Comparison of ENCODE assay signal across 8 mouse cellular contexts in genomic region chr2:30285416-30286181, GRCm38 (mm10). TPM values are rescaled to one million over a fixed set of nuclear protein-coding genes. Genes with fewer than 3 reads are reported as not detected.
DNase-seq lines count a peak whose midpoint lies in the region; ATAC-seq and TF ChIP-seq lines count a peak whose summit lies in the region.

No protein-coding gene starts in this region.

- intact Hi-C loops in left cerebral cortex, postnatal 14 days (cut with DNase I): no loop called here
- intact Hi-C loops in left cerebral cortex, postnatal 36 days (cut with DNase I): no loop called here

- H3K27me3 ChIP-seq in forebrain, embryonic 16.5 days (replicated peaks; ENCODE audit: control insufficient read depth, insufficient read depth, low read length): no peaks in the 10 kb centered on the region
- no peaks in the 10 kb centered on the region for H3K27me3 ChIP-seq in limb, embryonic 11.5 days (ENCODE audit: control insufficient read depth, insufficient read depth, low read length)
- H3K27me3 ChIP-seq in myocyte (ENCODE audit: control insufficient read depth, insufficient read depth, insufficient read length): no peaks in the 10 kb centered on the region

- 12% methylated on average over 38 of the region's 38 CpGs for WGBS in bone marrow, adult 2 months
- 16% methylated on average over 38 of the region's 38 CpGs for WGBS in forebrain, embryonic 16.5 days
- 16% methylated on average over 38 of the region's 38 CpGs for WGBS in limb, embryonic 11.5 days

- H3K4me1 ChIP-seq in bone marrow, adult 2 months (ENCODE audit: control insufficient read depth, insufficient read depth, low read length): peaks cover 4% of the 10 kb centered on the region
- peaks cover 21% of the 10 kb centered on the region for H3K4me1 ChIP-seq in forebrain, embryonic 16.5 days (replicated peaks; ENCODE audit: control insufficient read depth, insufficient read depth, low read length)
- H3K4me1 ChIP-seq in limb, embryonic 11.5 days (ENCODE audit: control insufficient read depth, insufficient read depth, low read length): peaks cover 13% of the 10 kb centered on the region

- peak overlapping the region; percentile 65 for H3ac ChIP-seq in myocyte (ENCODE audit: control insufficient read depth, insufficient read length)

- H3K4me2 ChIP-seq in forebrain, embryonic 16.5 days (ENCODE audit: low read length): peak overlapping the region; percentile 96
- peak overlapping the region; percentile 75 for H3K4me2 ChIP-seq in limb, embryonic 11.5 days (ENCODE audit: low read depth, severe bottlenecking)
- peak overlapping the region; percentile 83 for H3K4me2 ChIP-seq in myocyte (ENCODE audit: low read depth)

- peak; percentile 14 to 23 for DNase-seq in left cerebral cortex, postnatal 14 days (ENCODE audit: low spot score in 2 of 2)
- DNase-seq in left cerebral cortex, adult 9 months (ENCODE audit: low spot score in 2 of 2): no peak
- no peak for DNase-seq in limb, embryonic 11.5 days (ENCODE audit: low spot score)
- no peak for DNase-seq in left cerebral cortex, postnatal 36 days (ENCODE audit: low spot score in 2 of 2)
- no peak for DNase-seq in adrenal gland, adult 18-20 months (ENCODE audit: low spot score in 2 of 2)

- peaks cover 60% of the 10 kb centered on the region for H3K79me2 ChIP-seq in myocyte (ENCODE audit: control insufficient read depth, insufficient read depth)

- peak overlapping the region; percentile 47; the same call in 1 of the 2 replicates for H3K27ac ChIP-seq in bone marrow, adult 2 months (ENCODE audit: control insufficient read depth, insufficient read depth, low read depth, low read length, poor library complexity)
- H3K27ac ChIP-seq in forebrain, embryonic 16.5 days (ENCODE audit: low read length): no peak overlapping the region
- no peak overlapping the region for H3K27ac ChIP-seq in limb, embryonic 11.5 days (replicated peaks; ENCODE audit: low read depth, low read length)

- H3K4me3 ChIP-seq in bone marrow, adult 2 months (replicated peaks; ENCODE audit: control insufficient read depth, low read depth, low read length): peak overlapping the region; percentile 100
- H3K4me3 ChIP-seq in forebrain, embryonic 16.5 days (replicated peaks; ENCODE audit: low read length): peak overlapping the region; percentile 93
- peak overlapping the region; percentile 84 for H3K4me3 ChIP-seq in limb, embryonic 11.5 days (ENCODE audit: low read depth, low read length)
- H3K4me3 ChIP-seq in myocyte: peak overlapping the region; percentile 80

- H3K9ac ChIP-seq in forebrain, embryonic 16.5 days (replicated peaks; ENCODE audit: low read depth, low read length): peak overlapping the region; percentile 77
- H3K9ac ChIP-seq in limb, embryonic 11.5 days (ENCODE audit: low read length): peak overlapping the region; percentile 9

- no peaks in the 10 kb centered on the region for H3K36me3 ChIP-seq in forebrain, embryonic 16.5 days (ENCODE audit: control insufficient read depth, insufficient read depth)
- H3K36me3 ChIP-seq in limb, embryonic 11.5 days (ENCODE audit: control insufficient read depth, insufficient read depth, low read length): 0 out of 2 replicates have a peak, but pooled peaks cover 2% of the 10 kb centered on the region
- no peaks in the 10 kb centered on the region for H3K36me3 ChIP-seq in myocyte (ENCODE audit: control insufficient read depth, insufficient read depth)

- TF ChIP-seq POLR2A in bone marrow, adult 2 months (IDR thresholded peaks at IDR 0.05; ENCODE audit: borderline replicate concordance, control insufficient read depth, low read depth, low read length): no peak
- no peak for TF ChIP-seq POLR2A in myocyte (IDR thresholded peaks at IDR 0.05; ENCODE audit: insufficient read length, low read depth)

- TF ChIP-seq CTCF in bone marrow, adult 2 months (IDR thresholded peaks at IDR 0.05; ENCODE audit: control insufficient read depth, insufficient read depth, low read length): no peak

- no peaks in the 10 kb centered on the region for H3K9me3 ChIP-seq in forebrain, embryonic 16.5 days (ENCODE audit: control insufficient read depth, low read length)
- no peaks in the 10 kb centered on the region for H3K9me3 ChIP-seq in limb, embryonic 11.5 days (ENCODE audit: control insufficient read depth, low read length)

- ATAC-seq in forebrain, embryonic 16.5 days: peak; percentile 69
- ATAC-seq in limb, embryonic 11.5 days (ENCODE audit: insufficient number of reproducible peaks, low FRiP score, low TSS enrichment, low read depth): peak; percentile 45

TF ChIP-seq in myocyte, 11 proteins besides CTCF, POLR2A, EP300 and RAD21:
- TF ChIP-seq MYOD1 (IDR thresholded peaks at IDR 0.05; ENCODE audit: control insufficient read depth in 1 of 3, insufficient read length in 2 of 3, low read depth in 2 of 3) (no peak), POLR2AphosphoS2 (IDR thresholded peaks at IDR 0.05; ENCODE audit: insufficient read length, low read depth) (peak; percentile 16), TCF3 (IDR thresholded peaks at IDR 0.05; ENCODE audit: insufficient read length, low read depth) (no peak), TCF12 (IDR thresholded peaks at IDR 0.05; ENCODE audit: insufficient read depth, poor library complexity, severe bottlenecking) (no peak), MAX (IDR thresholded peaks at IDR 0.05; ENCODE audit: low read depth) (no peak), REST (IDR thresholded peaks at IDR 0.05; ENCODE audit: insufficient read depth, insufficient read length) (no peak), CEBPB (IDR thresholded peaks at IDR 0.05; ENCODE audit: insufficient read depth, poor library complexity, severe bottlenecking) (no peak)

RNA-seq across cellular contexts. Expression of gene Dolk, which starts 0.5 kb away (rescaled TPM):
- 10 to 100 TPM; 25.8 to 29.2 TPM for total RNA-seq in left cerebral cortex, postnatal 14 days (2021)
- polyA plus RNA-seq in bone marrow, adult 2 months (2011; ENCODE audit: insufficient read depth, insufficient read length, low replicate concordance, missing spikeins): 4.6 and 8.1 TPM in 2 replicates
- polyA plus RNA-seq in forebrain, embryonic 16.5 days (2015; fragmentation: Nextera tagmentation; extraction: Ambion mirVana): 30.2 and 35.9 TPM in 2 replicates
- 24.9 and 25.0 TPM in 2 replicates for polyA plus RNA-seq in limb, embryonic 11.5 days (2014; fragmentation: Nextera tagmentation; extraction: Ambion mirVana)
- 28.3 TPM for polyA plus RNA-seq in myocyte (2012; fragmentation: generic; extraction: Trizol)
- total RNA-seq in left cerebral cortex, postnatal 36 days (2021): 10 to 100 TPM; 22.3 to 28.8 TPM
- total RNA-seq in adrenal gland, adult 18-20 months (2021): 10 to 100 TPM; 40.8 to 41.6 TPM

RNA-seq across cellular contexts. Expression of gene Nup188, which starts 0.6 kb away (rescaled TPM):
- 10 to 100 TPM; 20.2 to 20.9 TPM for total RNA-seq in left cerebral cortex, postnatal 14 days (2021)
- 9.5 and 27.3 TPM in 2 replicates for polyA plus RNA-seq in bone marrow, adult 2 months (2011; ENCODE audit: insufficient read depth, insufficient read length, low replicate concordance, missing spikeins)
- polyA plus RNA-seq in forebrain, embryonic 16.5 days (2015; fragmentation: Nextera tagmentation; extraction: Ambion mirVana): 25.3 and 26.2 TPM in 2 replicates
- polyA plus RNA-seq in limb, embryonic 11.5 days (2014; fragmentation: Nextera tagmentation; extraction: Ambion mirVana): 69.0 and 73.7 TPM in 2 replicates
- polyA plus RNA-seq in myocyte (2012; fragmentation: generic; extraction: Trizol): 54.0 TPM
- total RNA-seq in left cerebral cortex, postnatal 36 days (2021): 10 to 100 TPM; 17.7 to 26.0 TPM
- total RNA-seq in adrenal gland, adult 18-20 months (2021): 10 to 100 TPM; 29.6 to 30.3 TPM

RNA-seq across cellular contexts. Expression of gene Gm28038, which starts 4.8 kb away (rescaled TPM):
- not detected for total RNA-seq in left cerebral cortex, postnatal 14 days (2021)
- 8.7 TPM in 1 of 2 replicates, not detected in the other for polyA plus RNA-seq in bone marrow, adult 2 months (2011; ENCODE audit: insufficient read depth, insufficient read length, low replicate concordance, missing spikeins)
- polyA plus RNA-seq in forebrain, embryonic 16.5 days (2015; fragmentation: Nextera tagmentation; extraction: Ambion mirVana): not detected in 2 replicates
- not detected in 2 replicates for polyA plus RNA-seq in limb, embryonic 11.5 days (2014; fragmentation: Nextera tagmentation; extraction: Ambion mirVana)
- not detected for polyA plus RNA-seq in myocyte (2012; fragmentation: generic; extraction: Trizol)
- not detected for total RNA-seq in left cerebral cortex, postnatal 36 days (2021)
- not detected for total RNA-seq in adrenal gland, adult 18-20 months (2021)

RNA-seq across cellular contexts. Expression of gene Phyhd1, which starts 19.6 kb away (rescaled TPM):
- 10 to 100 TPM; 14.1 to 25.7 TPM for total RNA-seq in left cerebral cortex, postnatal 14 days (2021)
- polyA plus RNA-seq in bone marrow, adult 2 months (2011; ENCODE audit: insufficient read depth, insufficient read length, low replicate concordance, missing spikeins): 15.4 and 23.0 TPM in 2 replicates
- 9.4 and 9.5 TPM in 2 replicates for polyA plus RNA-seq in forebrain, embryonic 16.5 days (2015; fragmentation: Nextera tagmentation; extraction: Ambion mirVana)
- polyA plus RNA-seq in limb, embryonic 11.5 days (2014; fragmentation: Nextera tagmentation; extraction: Ambion mirVana): 3.3 and 3.7 TPM in 2 replicates
- polyA plus RNA-seq in myocyte (2012; fragmentation: generic; extraction: Trizol): 14.7 TPM
- 10 to 100 TPM; 13.8 to 26.5 TPM for total RNA-seq in left cerebral cortex, postnatal 36 days (2021)
- 10 to 100 TPM; 13.6 to 18.0 TPM for total RNA-seq in adrenal gland, adult 18-20 months (2021)

RNA-seq across cellular contexts. Expression of gene Gm28035, which starts 45.2 kb away (rescaled TPM):
- 1 to 10 TPM; 7.2 to 9.7 TPM for total RNA-seq in left cerebral cortex, postnatal 14 days (2021)
- polyA plus RNA-seq in bone marrow, adult 2 months (2011; ENCODE audit: insufficient read depth, insufficient read length, low replicate concordance, missing spikeins): 2.5 TPM in 1 of 2 replicates, not detected in the other
- polyA plus RNA-seq in forebrain, embryonic 16.5 days (2015; fragmentation: Nextera tagmentation; extraction: Ambion mirVana): 0.46 and 0.58 TPM in 2 replicates
- 0.09 TPM in 1 of 2 replicates, not detected in the other for polyA plus RNA-seq in limb, embryonic 11.5 days (2014; fragmentation: Nextera tagmentation; extraction: Ambion mirVana)
- polyA plus RNA-seq in myocyte (2012; fragmentation: generic; extraction: Trizol): 0.55 TPM
- 10 to 100 TPM in 1 of 2 experiments, 1 to 10 TPM in 1; 7.8 to 13.6 TPM for total RNA-seq in left cerebral cortex, postnatal 36 days (2021)
- total RNA-seq in adrenal gland, adult 18-20 months (2021): 1 to 10 TPM; 1.4 to 2.3 TPM

Comparison
In these comparisons a context has a peak if more than half of its experiments do, and no peak if none do; other contexts are left out.
1. DNase-seq: peak in left cerebral cortex, postnatal 14 days (2 of 2); none in left cerebral cortex, adult 9 months (0 of 2), limb, embryonic 11.5 days (single experiment), left cerebral cortex, postnatal 36 days (0 of 2) and adrenal gland, adult 18-20 months (0 of 2).
2. Peak in every context shown above with its lines, with median percentiles within 50 percentile points of each other: H3K4me3 ChIP-seq and H3K4me2 ChIP-seq.